Mouse (Mus musculus): ENCODE data around the gene Rfpl4.

GRCm38 (mm10) chr7:5083325-5084105, 33.2 kb downstream of the Rfpl4 start:
- TF ChIP-seq POLR2A (IDR thresholded peaks at IDR 0.05; ENCODE audit: control insufficient read depth in 1 of 2, insufficient read depth in 1 of 2, low read depth in 1 of 2, low read length in 2 of 2, poor library complexity in 1 of 2) (no peak), POLR2AphosphoS5 (IDR thresholded peaks at IDR 0.05; ENCODE audit: borderline replicate concordance, low read depth, low read length) (no peak), MXI1 (IDR thresholded peaks at IDR 0.05; ENCODE audit: low read depth, low read length) (no peak), MAZ (IDR thresholded peaks at IDR 0.05; ENCODE audit: low read depth, low read length) (no peak), TBP (IDR thresholded peaks at IDR 0.05; ENCODE audit: low read depth, low read length) (no peak), ETS1 (IDR thresholded peaks at IDR 0.05; ENCODE audit: low read depth, low read length) (no peak), HCFC1 (IDR thresholded peaks at IDR 0.05; ENCODE audit: low read depth, low read length) (no peak)
